Mouse (Mus musculus) stomach, postnatal 0 days (tissue): ENCODE data around the gene Strip1.

Experiments used
- CTCF ChIP-seq: IDR thresholded peaks from 2 replicates; pipeline ENCODE4 v1.5.1; 2016; ENCODE audit warnings: antibody characterized with exemption, low read depth, mild to moderate bottlenecking, moderate library complexity
- EP300 ChIP-seq: optimal IDR thresholded peaks from 2 replicates; pipeline ENCODE3; 2016; ENCODE audit warnings: antibody characterized with exemption

DNA sequence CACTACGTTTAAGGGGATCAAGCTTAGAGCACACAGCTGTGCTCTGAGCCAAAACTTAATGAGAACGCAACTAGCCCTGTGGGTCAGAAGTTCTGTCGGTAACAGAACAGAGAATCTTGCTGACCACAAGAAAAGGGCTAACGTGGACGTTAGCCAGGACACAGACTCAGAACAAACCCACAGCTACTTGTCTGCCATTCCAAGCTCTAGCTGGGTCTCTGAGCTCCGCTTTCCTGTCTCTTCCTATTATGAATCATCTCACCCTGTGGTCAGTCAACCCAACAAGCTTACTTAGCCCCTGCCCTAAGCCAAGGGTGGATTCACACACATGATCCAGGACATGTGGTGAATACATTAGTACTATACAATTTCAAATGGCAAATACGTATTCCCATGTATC, 63.7 kb downstream of the Strip1 start:
- TF ChIP-seq CTCF (no peak), EP300 (no peak)
